Mouse (Mus musculus): ENCODE measurements around the gene Cers1.

DNA sequence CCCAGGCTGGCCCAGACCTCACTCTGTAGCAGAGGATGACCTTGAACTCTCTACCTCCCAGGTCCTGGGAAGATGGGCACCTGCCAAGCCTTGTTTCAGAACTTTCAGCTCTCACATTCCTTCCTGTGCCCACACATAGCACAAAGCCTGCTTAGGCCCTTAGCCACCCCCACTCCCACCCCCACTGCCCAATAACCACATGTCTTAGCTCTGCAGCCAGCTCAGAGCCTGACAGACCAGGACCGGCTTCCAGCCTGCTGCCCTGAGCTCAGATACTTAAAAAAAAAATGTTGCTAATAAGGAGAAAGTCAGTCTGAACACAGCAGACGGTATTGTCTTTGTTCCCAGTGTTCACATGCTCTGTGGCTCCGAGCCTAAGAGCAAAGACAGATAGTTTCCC, 34.6 kb upstream of the Cers1 start:
- TF ChIP-seq CTCF (IDR thresholded peaks at IDR 0.05; ENCODE audit: extremely low read depth, insufficient read depth, insufficient read length, insufficient replicate concordance) (no peak), POLR2A (IDR thresholded peaks at IDR 0.05; ENCODE audit: low read depth, low read length) (no peak)

All from spleen, adult 2 months (tissue).